Mouse (Mus musculus) hindbrain, embryonic 12.5 days (tissue): Measurements from ENCODE around the gene S100a6. TPM values are rescaled to one million over a fixed set of nuclear protein-coding genes. Genes with fewer than 3 reads are reported as not detected.

ENCODE experiments used
- ATAC-seq: fragments of 200-750 bp; cut with Nextera tagmentation; 2 replicates; pipeline ENCODE4 v1.8.0; 2017; ENCODE audit warnings: moderate TSS enrichment; ENCODE audit not compliant: low FRiP score
- H3K27ac ChIP-seq: fragments of 300-500 bp; sonication (generic); 2 replicates; pipeline ENCODE4 v1.5.1; 2016; ENCODE audit warnings: mild to moderate bottlenecking
- H3K27me3 ChIP-seq: fragments of 300-500 bp; sonication (generic); 2 replicates; pipeline ENCODE4 v1.6.1; 2016; ENCODE audit warnings: mild to moderate bottlenecking
- H3K36me3 ChIP-seq: fragments of 300-500 bp; sonication (generic); 2 replicates; pipeline ENCODE4 v1.6.1; 2016; ENCODE audit warnings: mild to moderate bottlenecking
- H3K4me1 ChIP-seq: fragments of 300-500 bp; sonication (generic); 2 replicates; pipeline ENCODE4 v1.6.1; 2016
- H3K4me2 ChIP-seq: fragments of 300-500 bp; sonication (generic); replicated peaks from 2 replicates; pipeline ENCODE4 v1.6.1; 2016; ENCODE audit warnings: mild to moderate bottlenecking
- H3K4me3 ChIP-seq: fragments of 300-500 bp; sonication (generic); 2 replicates; pipeline ENCODE4 v1.5.1; 2016; ENCODE audit warnings: mild to moderate bottlenecking
- H3K9ac ChIP-seq: fragments of 300-500 bp; sonication (generic); 2 replicates; pipeline ENCODE4 v1.6.1; 2016; ENCODE audit warnings: mild to moderate bottlenecking, moderate library complexity
- H3K9me3 ChIP-seq: fragments of 300-500 bp; sonication (generic); replicated peaks from 2 replicates; pipeline ENCODE4 v1.6.1; 2016; ENCODE audit warnings: mild to moderate bottlenecking
- WGBS: fragments of 180-500 bp; shearing (Covaris S2); methylation state at CpG from one replicate; pipeline ENCODE4 v1.1.7; 2016; 5-methylcytosine and 5-hydroxymethylcytosine counted together
- polyA plus RNA-seq: library from polyadenylated mRNA; unstranded; fragments of >200 nt; fragmentation: Nextera tagmentation; extraction: Ambion mirVana; gene quantifications from 2 replicates; pipeline ENCODE4 v1.2.1, GENCODE M21; 2016

The S100a6 gene
- polyA plus RNA-seq, 1 experiment from 2014 or later, result 30.3 TPM

GRCm38 (mm10) chr3:90614611-90615251, 2.0 kb downstream of the S100a6 start:
- Histone ChIP-seq H3K4me1 (peaks cover 7% of the 10 kb centered on the region), H3K36me3 (no peaks in the 10 kb centered on the region), H3K9ac (no peak overlapping the region), H3K9me3 (no peaks in the 10 kb centered on the region), H3K27ac (no peak overlapping the region), H3K4me2 (no peak overlapping the region), H3K4me3 (no peak overlapping the region), H3K27me3 (0 out of 2 replicates have a peak, but pooled peaks cover 9% of the 10 kb centered on the region)
- 86% methylated on average over 11 of the region's 11 CpGs for WGBS
- no peak for ATAC-seq

GRCm38 (mm10) chr3:90615415-90615814, 2.7 kb downstream of the S100a6 start:
- peaks cover 7% of the 10 kb centered on the region for H3K4me1 ChIP-seq
- 9% methylated on average over 7 of the region's 7 CpGs for WGBS
- peak; percentile 36; the same call in 1 of the 2 replicates for ATAC-seq
- no peak overlapping the region for H3K4me3 ChIP-seq
- H3K36me3 ChIP-seq, result no peaks in the 10 kb centered on the region
- no peak overlapping the region for H3K4me2 ChIP-seq
- H3K27ac ChIP-seq, result no peak overlapping the region
- 0 out of 2 replicates have a peak, but pooled peaks cover 9% of the 10 kb centered on the region for H3K27me3 ChIP-seq
- H3K9ac ChIP-seq, result no peak overlapping the region
- no peaks in the 10 kb centered on the region for H3K9me3 ChIP-seq

DNA sequence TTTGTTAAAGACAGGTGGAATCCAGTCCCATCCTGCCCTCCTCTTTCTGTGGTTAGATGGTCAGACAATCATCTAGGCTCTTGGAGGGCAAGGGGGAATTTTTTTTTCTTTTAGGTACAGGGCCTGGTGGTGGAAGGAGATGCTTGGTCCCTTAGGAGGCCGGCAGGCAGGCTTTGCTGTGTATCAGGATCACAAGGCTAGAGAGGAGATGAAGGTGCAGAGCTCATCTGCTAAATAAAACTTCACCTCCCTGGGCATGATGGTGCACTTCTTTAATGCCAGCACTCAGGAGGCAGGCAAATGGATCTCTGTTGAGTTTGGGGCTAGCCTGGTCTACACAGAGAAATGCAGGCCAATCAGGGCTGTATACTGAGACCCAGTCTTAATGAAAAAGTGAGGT, 3.2 kb downstream of the S100a6 start:
- 67% methylated on average over 1 of the region's 1 CpGs for WGBS
- no peak overlapping the region for H3K9ac ChIP-seq
- H3K27me3 ChIP-seq, result 0 out of 2 replicates have a peak, but pooled peaks cover 9% of the 10 kb centered on the region
- H3K4me2 ChIP-seq, result no peak overlapping the region
- ATAC-seq, result no peak
- no peak overlapping the region for H3K4me3 ChIP-seq
- no peak overlapping the region for H3K27ac ChIP-seq
- H3K36me3 ChIP-seq, result no peaks in the 10 kb centered on the region
- H3K4me1 ChIP-seq, result peaks cover 7% of the 10 kb centered on the region
- H3K9me3 ChIP-seq, result no peaks in the 10 kb centered on the region

DNA sequence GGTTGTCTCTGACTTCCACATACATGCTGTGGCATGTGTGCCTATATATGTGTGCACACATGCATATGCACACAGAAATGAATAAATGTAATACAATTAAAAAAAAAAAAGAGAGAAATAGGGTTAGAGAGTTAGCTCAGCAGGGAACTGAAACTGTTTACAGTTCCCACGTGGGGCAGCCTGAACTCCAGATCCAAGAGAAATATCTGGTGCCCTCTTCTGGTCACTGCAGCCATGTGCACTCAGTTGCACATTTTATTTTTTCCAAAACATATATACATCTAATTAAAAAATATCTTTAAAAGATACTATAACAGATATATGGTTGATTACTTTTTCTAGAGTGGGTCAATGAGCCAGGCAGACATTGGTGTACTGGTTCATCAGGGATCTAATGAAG, 4.9 kb downstream of the S100a6 start:
- ATAC-seq, result no peak
- WGBS, result 14% methylated on average over 1 of the region's 1 CpGs
- no peak overlapping the region for H3K4me2 ChIP-seq

GRCm38 (mm10) chr3:90621552-90621951, 8.9 kb downstream of the S100a6 start:
- Histone ChIP-seq H3K9ac (no peak overlapping the region), H3K27me3 (no peaks in the 10 kb centered on the region), H3K36me3 (no peaks in the 10 kb centered on the region), H3K27ac (no peak overlapping the region), H3K4me3 (no peak overlapping the region), H3K4me1 (peaks cover 11% of the 10 kb centered on the region), H3K9me3 (no peaks in the 10 kb centered on the region), H3K4me2 (no peak overlapping the region)
- 60% methylated on average over 7 of the region's 7 CpGs for WGBS
- no peak for ATAC-seq

More for the DNA sequence above, 4.9 kb downstream of the S100a6 start:
- Histone ChIP-seq H3K9me3 (no peaks in the 10 kb centered on the region), H3K27ac (no peak overlapping the region), H3K36me3 (no peaks in the 10 kb centered on the region), H3K4me3 (no peak overlapping the region), H3K4me1 (peaks cover 7% of the 10 kb centered on the region), H3K27me3 (0 out of 2 replicates have a peak, but pooled peaks cover 9% of the 10 kb centered on the region), H3K9ac (no peak overlapping the region)

- Histone ChIP-seq H3K27ac (peak overlapping the region; percentile 5; the same call in 1 of the 2 replicates), H3K36me3 (no peaks in the 10 kb centered on the region), H3K27me3 (no peaks in the 10 kb centered on the region), H3K4me3 (no peak overlapping the region), H3K9ac (no peak overlapping the region), H3K4me2 (no peak overlapping the region), H3K4me1 (peaks cover 11% of the 10 kb centered on the region), H3K9me3 (no peaks in the 10 kb centered on the region)
- ATAC-seq, result peak; percentile 65
- whole genome bisulfite sequencing, result 5% methylated on average over 2 of the region's 2 CpGs
Observed at GRCm38 (mm10) chr3:90623435-90624071, 10.9 kb downstream of the S100a6 start.

DNA sequence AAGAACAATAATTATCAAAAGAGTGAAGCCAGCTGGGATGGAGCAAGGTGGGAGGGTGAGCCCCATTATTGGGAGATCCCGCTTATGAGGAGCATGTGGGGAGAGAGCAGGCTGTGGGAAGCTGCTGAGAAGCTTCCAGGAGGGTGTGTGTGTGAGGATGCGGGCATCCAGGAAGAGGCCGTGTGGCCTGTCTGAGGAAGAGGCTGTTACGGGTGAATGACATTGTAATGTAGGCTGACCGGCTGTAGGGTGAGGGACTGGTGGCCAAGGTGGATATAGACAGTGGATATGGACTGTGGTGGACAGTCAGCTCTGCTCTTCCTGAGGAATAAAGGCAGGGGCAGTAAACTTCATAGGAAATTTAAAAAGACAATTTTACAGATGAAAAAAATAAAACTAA, 12.8 kb downstream of the S100a6 start:
- no peak for ATAC-seq
- WGBS, result 71% methylated on average over 5 of the region's 5 CpGs

DNA sequence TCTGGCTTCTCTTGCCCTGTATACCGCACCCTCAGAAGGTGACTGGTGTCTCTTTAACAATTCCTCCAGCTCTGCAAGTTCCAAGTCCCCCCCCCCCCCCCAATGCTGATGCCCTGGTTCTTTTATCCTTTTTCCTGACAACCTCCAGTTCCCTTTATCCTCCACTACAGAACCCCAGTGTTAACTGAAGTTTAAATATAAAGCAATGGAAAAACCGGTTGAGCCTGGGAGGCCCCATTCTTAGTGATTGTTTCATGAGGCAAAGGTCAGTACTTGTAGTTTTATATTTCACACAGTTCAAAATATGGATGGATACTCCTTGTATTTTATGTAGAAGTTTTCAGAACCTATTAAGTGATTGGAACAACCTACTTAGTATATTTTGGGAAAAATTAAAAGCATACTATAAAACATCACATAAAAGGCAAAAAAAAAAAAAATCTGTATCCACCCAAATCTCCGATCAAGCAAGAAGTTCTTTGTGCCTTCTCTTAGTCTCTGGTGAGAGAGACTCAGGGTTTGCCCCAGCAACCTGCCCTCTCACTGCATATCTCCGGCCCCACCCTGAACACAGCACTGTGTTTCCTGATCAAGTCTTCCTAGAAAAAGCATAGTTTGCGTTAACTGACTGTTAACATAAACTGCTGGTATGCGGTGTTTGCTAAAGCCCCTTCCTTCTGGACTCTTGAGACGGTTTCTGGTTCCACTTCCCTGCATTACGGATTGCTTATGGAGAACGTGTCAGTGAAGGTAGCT, 13.8 kb downstream of the S100a6 start:
- no peak for ATAC-seq
- H3K4me1 ChIP-seq, result peaks cover 11% of the 10 kb centered on the region
- no peak overlapping the region for H3K4me3 ChIP-seq
- no peak overlapping the region for H3K9ac ChIP-seq
- no peaks in the 10 kb centered on the region for H3K9me3 ChIP-seq
- H3K27me3 ChIP-seq, result no peaks in the 10 kb centered on the region
- no peak overlapping the region for H3K27ac ChIP-seq
- H3K4me2 ChIP-seq, result no peak overlapping the region
- WGBS, result 78% methylated on average over 9 of the region's 9 CpGs
- no peaks in the 10 kb centered on the region for H3K36me3 ChIP-seq

More for the DNA sequence above, 12.8 kb downstream of the S100a6 start:
- Histone ChIP-seq H3K9me3 (no peaks in the 10 kb centered on the region), H3K4me3 (no peak overlapping the region), H3K36me3 (no peaks in the 10 kb centered on the region), H3K4me2 (no peak overlapping the region), H3K4me1 (peaks cover 11% of the 10 kb centered on the region), H3K27me3 (no peaks in the 10 kb centered on the region), H3K27ac (no peak overlapping the region), H3K9ac (no peak overlapping the region)

GRCm38 (mm10) chr3:90627366-90627765, 14.7 kb downstream of the S100a6 start:
- no peak for ATAC-seq
- 91% methylated on average over 5 of the region's 5 CpGs for WGBS
- peaks cover 11% of the 10 kb centered on the region for H3K4me1 ChIP-seq
- no peaks in the 10 kb centered on the region for H3K36me3 ChIP-seq
- H3K27me3 ChIP-seq, result no peaks in the 10 kb centered on the region
- no peak overlapping the region for H3K27ac ChIP-seq
- no peak overlapping the region for H3K4me2 ChIP-seq
- no peak overlapping the region for H3K4me3 ChIP-seq
- no peaks in the 10 kb centered on the region for H3K9me3 ChIP-seq
- H3K9ac ChIP-seq, result no peak overlapping the region

- H3K4me2 ChIP-seq, result no peak overlapping the region
- ATAC-seq, result no peak
- no peak overlapping the region for H3K27ac ChIP-seq
- WGBS, result 67% methylated on average over 4 of the region's 4 CpGs
- no peaks in the 10 kb centered on the region for H3K27me3 ChIP-seq
- H3K4me3 ChIP-seq, result no peak overlapping the region
- H3K36me3 ChIP-seq, result no peaks in the 10 kb centered on the region
- no peak overlapping the region for H3K9ac ChIP-seq
- no peaks in the 10 kb centered on the region for H3K9me3 ChIP-seq
- peaks cover 11% of the 10 kb centered on the region for H3K4me1 ChIP-seq
Observed at GRCm38 (mm10) chr3:90627807-90628206, 15.1 kb downstream of the S100a6 start.

DNA sequence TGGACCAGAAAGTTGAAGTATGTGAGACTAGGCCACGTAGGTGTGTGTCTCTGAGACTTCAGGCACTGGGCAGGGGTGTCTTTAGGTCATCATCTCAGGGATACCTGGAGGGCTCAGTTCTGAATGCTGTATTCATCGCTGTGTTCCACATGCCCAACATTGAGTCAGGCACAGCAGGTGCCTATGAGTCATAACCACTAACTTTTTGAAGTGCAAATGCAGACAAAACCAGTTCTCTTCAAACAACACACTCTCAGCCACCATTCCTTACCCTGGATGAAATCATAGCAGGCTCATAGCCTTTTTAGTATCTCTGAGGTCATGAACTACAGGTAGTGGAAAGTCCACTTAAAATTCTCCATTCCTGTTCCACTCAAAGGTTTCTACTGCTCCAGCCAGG, 16.6 kb downstream of the S100a6 start:
- WGBS, result 75% methylated on average over 2 of the region's 2 CpGs

DNA sequence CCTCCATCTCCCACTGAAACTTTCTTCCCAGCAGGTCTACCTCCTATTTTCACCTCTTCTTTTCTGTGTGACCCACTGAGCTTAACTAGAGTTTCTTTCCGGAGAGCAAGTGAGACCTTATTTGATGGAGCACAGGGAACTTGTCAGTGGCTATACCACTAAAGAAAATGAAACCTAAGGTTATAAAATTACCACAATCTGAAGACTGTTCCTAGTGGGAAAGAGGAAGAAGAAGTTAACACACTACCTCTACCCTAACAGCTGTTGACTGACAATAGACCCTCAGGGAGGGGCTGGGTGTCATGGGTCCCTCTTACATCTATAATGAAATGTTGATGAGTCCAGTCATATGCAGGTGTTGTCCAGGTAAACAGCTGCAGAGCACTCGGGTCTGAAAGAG, 19.3 kb downstream of the S100a6 start:
- H3K36me3 ChIP-seq, result no peaks in the 10 kb centered on the region
- H3K4me3 ChIP-seq, result no peak overlapping the region
- H3K4me2 ChIP-seq, result no peak overlapping the region
- 92% methylated on average over 2 of the region's 2 CpGs for WGBS
- no peak overlapping the region for H3K27ac ChIP-seq
- H3K9ac ChIP-seq, result no peak overlapping the region
- no peaks in the 10 kb centered on the region for H3K9me3 ChIP-seq
- H3K27me3 ChIP-seq, result no peaks in the 10 kb centered on the region
- H3K4me1 ChIP-seq, result no peaks in the 10 kb centered on the region
- no peak for ATAC-seq

More for the DNA sequence above, 16.6 kb downstream of the S100a6 start:
- Histone ChIP-seq H3K9ac (no peak overlapping the region), H3K36me3 (no peaks in the 10 kb centered on the region), H3K27ac (no peak overlapping the region), H3K4me3 (no peak overlapping the region), H3K4me2 (no peak overlapping the region), H3K9me3 (no peaks in the 10 kb centered on the region), H3K4me1 (no peaks in the 10 kb centered on the region; the same call in 1 of the 2 replicates), H3K27me3 (no peaks in the 10 kb centered on the region)
- no peak for ATAC-seq
